8 mouse cellular contexts compared by ENCODE assay signal in the genomic region with DNA sequence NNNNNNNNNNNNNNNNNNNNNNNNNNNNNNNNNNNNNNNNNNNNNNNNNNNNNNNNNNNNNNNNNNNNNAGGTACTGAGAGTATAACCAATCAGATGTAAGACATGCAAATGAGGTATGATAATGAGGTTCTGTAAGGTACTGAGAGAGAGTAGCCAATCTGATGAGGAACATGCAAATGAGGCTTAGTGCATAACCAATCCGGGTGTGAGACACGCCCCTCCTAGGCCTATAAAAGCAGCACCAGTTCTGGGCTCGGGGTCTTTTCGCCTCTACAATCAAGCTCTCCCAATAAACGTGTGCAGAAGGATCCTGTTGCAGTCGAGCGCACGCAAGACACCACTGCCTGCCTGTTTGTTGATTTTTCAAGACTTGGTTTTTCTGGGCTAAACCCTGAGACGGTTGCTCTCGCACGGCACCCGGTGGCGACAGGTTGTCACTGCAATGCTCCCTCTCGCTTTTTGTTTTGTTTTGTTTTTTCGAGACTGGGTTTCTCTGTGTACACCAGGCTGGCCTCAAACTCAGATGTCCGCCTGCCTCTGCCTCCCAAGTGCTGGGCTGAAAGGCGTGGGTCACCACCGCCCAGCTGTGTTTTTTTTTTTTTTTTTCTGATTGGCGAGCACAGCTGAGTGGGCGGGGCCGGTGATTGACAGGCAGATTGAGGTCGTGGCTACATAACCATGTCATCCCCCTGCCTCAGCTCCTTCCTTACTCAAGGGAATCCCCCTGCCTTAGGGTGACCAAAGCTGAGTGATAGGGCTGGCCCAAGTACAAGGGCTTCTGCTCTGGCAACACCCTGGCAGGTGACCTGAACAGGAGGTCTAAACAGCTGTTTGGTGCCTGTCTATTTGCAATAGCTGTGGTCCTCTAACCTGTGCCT.
DNase-seq lines count a peak whose midpoint lies in the region; ATAC-seq and TF ChIP-seq lines count a peak whose summit lies in the region.
"Not testable (repeated sequence)": the region's sequence is repeated elsewhere in the genome, so short reads cannot be mapped to it uniquely, and the experiment has no call there.

No protein-coding gene starts in this region.

- not testable (repeated sequence) for ATAC-seq in forebrain, postnatal 0 days

- TF ChIP-seq CTCF in C2C12 (IDR thresholded peaks at IDR 0.05; ENCODE audit: control insufficient read depth, insufficient read depth, insufficient read length): not testable (repeated sequence)
- TF ChIP-seq CTCF in cerebellum, adult 2 months (IDR thresholded peaks at IDR 0.05; ENCODE audit: borderline replicate concordance, insufficient read depth, low read depth, low read length): peak; percentile 8; the same call in 1 of the 2 replicates
- TF ChIP-seq CTCF in forebrain, postnatal 0 days (IDR thresholded peaks at IDR 0.05; ENCODE audit: low read depth): peak; percentile 40; the same call in 1 of the 2 replicates
- TF ChIP-seq CTCF in lung, adult 2 months (IDR thresholded peaks at IDR 0.05; ENCODE audit: insufficient read depth, low read length): 0 out of 2 replicates have a peak, but pooled peaks have one; percentile 28

- H3K27ac ChIP-seq in cerebellum, adult 2 months (ENCODE audit: insufficient read depth, low read length); forebrain, postnatal 0 days (ENCODE audit: low read depth, low read length): not testable (repeated sequence)

- H3K36me3 ChIP-seq in C2C12 (ENCODE audit: control insufficient read depth, insufficient read depth); forebrain, postnatal 0 days (ENCODE audit: insufficient read depth): not testable (repeated sequence)

- not testable (repeated sequence) for H3K4me1 ChIP-seq in cerebellum, adult 2 months (ENCODE audit: control insufficient read depth, insufficient read depth, low read length); forebrain, postnatal 0 days (ENCODE audit: insufficient read depth); lung, adult 2 months (ENCODE audit: control insufficient read depth, insufficient read depth, low read length)

- DNase-seq in R1 (ENCODE audit: low read depth, low spot score): peak; percentile 61
- DNase-seq in cerebellum, adult 2 months: peak in 1 of 2 experiments; percentile 41
- not testable (repeated sequence) for DNase-seq in forebrain, postnatal 0 days; lung, adult 2 months
- peak; percentile 31 for DNase-seq in kidney, adult 11 months
- peak; percentile 27 for DNase-seq in retina, postnatal 1 day
- peak; percentile 39 for DNase-seq in thymus, postnatal 25 days

- H3K79me2 ChIP-seq in C2C12 (ENCODE audit: control insufficient read depth, insufficient read depth): not testable (repeated sequence)

- H3K9ac ChIP-seq in forebrain, postnatal 0 days: not testable (repeated sequence)

- 75% methylated on average over 22 of the region's 22 CpGs for WGBS in cerebellum, adult 2 months
- 87% methylated on average over 22 of the region's 22 CpGs for WGBS in forebrain, postnatal 0 days
- 76% methylated on average over 22 of the region's 22 CpGs for WGBS in lung, adult 2 months

- not testable (repeated sequence) for H3K9me3 ChIP-seq in forebrain, postnatal 0 days (ENCODE audit: low read length)

- H3K79me3 ChIP-seq in C2C12 (ENCODE audit: low read depth): not testable (repeated sequence)

- not testable (repeated sequence) for H3K4me3 ChIP-seq in C2C12 (ENCODE audit: insufficient read depth, poor library complexity, severe bottlenecking); cerebellum, adult 2 months (replicated peaks; ENCODE audit: insufficient read depth, low read depth, low read length); forebrain, postnatal 0 days (ENCODE audit: low read depth, low read length); lung, adult 2 months (replicated peaks; ENCODE audit: extremely low read depth, low read depth, low read length)

- H3K4me2 ChIP-seq in forebrain, postnatal 0 days (ENCODE audit: low read depth): not testable (repeated sequence)

- H3K27me3 ChIP-seq in C2C12 (ENCODE audit: control insufficient read depth, insufficient read depth, insufficient read length); cerebellum, adult 2 months (ENCODE audit: control insufficient read depth, insufficient read depth, low read length); forebrain, postnatal 0 days (ENCODE audit: insufficient read depth, low read length): not testable (repeated sequence)

- TF ChIP-seq POLR2A in cerebellum, adult 2 months (IDR thresholded peaks at IDR 0.05; ENCODE audit: borderline replicate concordance, insufficient read depth, low read length); lung, adult 2 months (IDR thresholded peaks at IDR 0.05; ENCODE audit: borderline replicate concordance, extremely low read depth, low read depth, low read length): not testable (repeated sequence)

- not testable (repeated sequence) for H3ac ChIP-seq in C2C12 (ENCODE audit: control insufficient read depth, insufficient read length, low read depth)

TF ChIP-seq in C2C12, 6 proteins besides CTCF, POLR2A, EP300 and RAD21:
- peak; percentile 30 for TF ChIP-seq MYOD1 (IDR thresholded peaks at IDR 0.05; ENCODE audit: control insufficient read depth, insufficient read length, low read depth)
